Mouse (Mus musculus) inflammation-experienced regulatory T-cells, adult 16 weeks (primary cell): ENCODE measurements around the gene Zdhhc1. TPM values are rescaled to one million over a fixed set of nuclear protein-coding genes. Genes with fewer than 3 reads are reported as not detected.

Source experiments
- polyA plus RNA-seq: library from polyadenylated mRNA; unstranded; fragments of 100-300 nt; shearing (Covaris generic); gene quantifications from one replicate; pipeline ENCODE4 v1.2.1, GENCODE M21; 2017

Gene Zdhhc1
- 3.5 TPM for polyA plus RNA-seq

DNA sequence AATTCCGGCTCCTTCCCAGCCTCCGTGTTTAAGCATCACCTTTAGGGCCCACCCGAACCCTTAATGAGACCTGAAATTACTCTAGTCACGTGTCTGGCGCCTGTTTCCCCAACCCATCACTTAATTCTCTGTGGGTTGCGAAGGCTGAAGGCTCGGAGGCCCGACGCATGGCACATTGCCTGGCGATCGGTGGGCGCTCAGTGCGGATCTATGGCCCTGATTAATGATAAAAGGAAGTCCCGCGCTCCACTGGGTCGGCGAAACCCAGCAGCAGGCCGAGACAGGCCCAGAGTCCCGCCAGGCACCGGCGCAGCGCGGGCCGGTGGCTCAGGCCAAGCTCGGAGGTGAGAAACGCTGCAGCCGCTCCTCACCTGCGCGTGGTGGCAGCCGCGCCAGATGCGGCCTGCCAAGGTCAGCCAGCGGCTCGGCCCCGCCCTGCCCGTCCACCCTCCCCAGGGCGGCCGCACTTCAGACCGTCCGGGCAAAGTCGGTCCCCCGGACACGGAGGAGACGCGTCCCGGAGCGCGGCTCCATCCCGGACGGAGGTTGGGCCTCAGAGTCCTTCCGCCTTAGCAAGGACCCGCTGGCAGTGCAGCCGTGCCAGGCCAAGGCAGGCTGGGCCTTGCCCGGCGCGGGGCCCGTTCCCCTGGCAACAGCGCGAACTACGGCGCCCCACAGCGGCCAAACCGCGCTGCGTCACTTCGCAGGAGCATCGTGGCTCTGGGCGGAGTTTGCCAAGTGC lies at the start of gene Zdhhc1:
TSS of gene Zdhhc1 (minus strand) at position 464 of the 742 bp plus-strand sequence.

DNA sequence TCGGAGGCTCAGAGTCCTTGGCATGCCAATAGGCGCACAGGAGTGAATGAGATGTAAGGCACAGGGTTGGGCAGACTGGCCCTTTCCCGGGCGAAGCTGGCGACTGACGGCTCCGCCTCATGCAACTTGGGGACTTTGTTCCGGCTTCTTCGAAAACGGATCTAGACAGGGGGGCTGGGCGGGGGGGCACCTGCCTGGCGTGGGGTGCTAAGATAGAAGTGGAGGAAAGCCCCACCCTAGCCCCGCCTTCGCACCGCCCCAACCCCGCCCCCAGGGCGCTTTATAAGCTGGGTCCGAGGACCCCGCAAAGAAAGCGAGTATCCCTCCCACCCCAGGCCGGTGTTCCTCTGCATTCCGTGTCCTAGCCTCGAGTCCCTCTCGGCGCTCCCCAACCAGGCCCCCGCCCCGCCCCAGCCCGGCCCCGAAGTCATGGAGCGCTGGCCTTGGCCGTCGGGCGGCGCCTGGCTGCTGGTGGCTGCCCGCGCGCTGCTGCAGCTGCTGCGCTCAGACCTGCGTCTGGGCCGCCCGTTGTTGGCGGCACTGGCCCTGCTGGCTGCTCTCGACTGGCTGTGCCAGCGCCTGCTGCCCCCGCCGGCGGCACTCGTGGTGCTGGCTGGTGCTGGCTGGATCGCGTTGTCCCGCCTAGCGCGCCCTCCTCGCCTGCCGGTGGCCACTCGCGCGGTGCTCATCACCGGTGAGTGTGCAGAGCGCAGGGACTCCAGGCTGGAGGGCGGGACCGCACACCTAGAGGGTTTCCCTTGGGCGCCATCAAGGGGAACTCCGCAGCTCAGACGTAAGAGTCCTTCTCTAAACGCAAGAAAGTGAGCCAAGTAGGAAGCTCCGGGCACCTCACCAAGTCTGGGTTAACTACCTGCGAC lies 22.0 kb upstream of the Zdhhc1 start, which contains the start of gene Hsd11b2:
TSS of gene Hsd11b2 (plus strand) at position 320 of the 878 bp plus-strand sequence.

DNA sequence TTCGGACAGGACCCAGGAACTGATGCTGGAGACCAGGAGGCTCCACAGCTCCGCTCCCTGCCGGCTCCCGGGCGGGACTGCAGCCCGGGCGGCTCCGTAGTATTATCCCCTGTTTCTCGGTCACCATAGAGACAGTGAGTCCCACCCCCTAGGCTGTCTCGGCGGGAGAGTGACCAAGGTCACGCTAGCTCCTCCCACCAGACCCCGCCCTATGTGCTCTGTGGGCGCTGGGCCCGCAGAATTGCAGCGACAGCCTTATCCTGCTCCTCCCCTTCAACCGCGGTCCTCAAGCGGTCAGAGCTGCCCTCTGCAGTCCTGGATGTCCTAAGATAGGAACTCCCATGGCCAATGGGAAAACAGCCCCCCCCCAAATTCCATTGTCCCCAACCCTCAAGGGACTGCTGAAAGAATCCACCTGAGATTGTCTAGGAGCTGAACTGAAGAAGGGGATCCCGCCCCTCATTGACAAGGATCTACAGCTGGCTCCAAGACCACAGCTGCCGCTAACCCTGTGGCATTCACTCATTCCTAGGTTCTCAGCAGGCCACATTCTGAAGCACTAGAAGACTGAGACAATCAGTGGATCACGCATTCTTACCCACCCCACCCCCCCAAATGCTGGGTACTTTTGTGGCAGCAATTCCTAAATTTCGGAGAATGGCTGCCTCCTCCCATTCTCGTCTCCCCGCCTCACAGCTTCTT lies 25.2 kb downstream of the Zdhhc1 start, which contains the start of gene Tppp3:
TSS of gene Tppp3 (minus strand) at position 213 of the 702 bp plus-strand sequence.

Other genes starting within 250 kb of the Zdhhc1 start
- 1.9 TPM for gene B3gnt9, start 241.7 kb downstream of the Zdhhc1 start, polyA plus RNA-seq
- 60.2 TPM for gene Tradd, start 232.3 kb downstream of the Zdhhc1 start, polyA plus RNA-seq
- 27.8 TPM for gene Fbxl8, start 232.3 kb downstream of the Zdhhc1 start, polyA plus RNA-seq
- gene Hsf4, start 227.1 kb downstream of the Zdhhc1 start, polyA plus RNA-seq = 0.38 TPM
- gene Nol3, start 220.8 kb downstream of the Zdhhc1 start, polyA plus RNA-seq = not detected
- 1.8 TPM for gene 4931428F04Rik, start 207.0 kb downstream of the Zdhhc1 start, polyA plus RNA-seq
- gene Exoc3l, start 200.8 kb downstream of the Zdhhc1 start, polyA plus RNA-seq = 2.5 TPM
- 92.2 TPM for gene E2f4, start 199.2 kb downstream of the Zdhhc1 start, polyA plus RNA-seq
- 12.2 TPM for gene Elmo3, start 191.3 kb downstream of the Zdhhc1 start, polyA plus RNA-seq
- gene Lrrc29, start 170.6 kb downstream of the Zdhhc1 start, polyA plus RNA-seq = 3.6 TPM
- gene Tmem208, start 170.5 kb downstream of the Zdhhc1 start, polyA plus RNA-seq = 134 TPM
- 1.3 TPM for gene Fhod1, start 148.9 kb downstream of the Zdhhc1 start, polyA plus RNA-seq
- 0.56 TPM for gene Slc9a5, start 148.1 kb downstream of the Zdhhc1 start, polyA plus RNA-seq
- gene Plekhg4, start 123.6 kb downstream of the Zdhhc1 start, polyA plus RNA-seq = not detected
- gene Kctd19, start 83.4 kb downstream of the Zdhhc1 start, polyA plus RNA-seq = not detected
- not detected for gene Lrrc36, start 83.3 kb downstream of the Zdhhc1 start, polyA plus RNA-seq
- 0.76 TPM for gene Tppp3, start 25.4 kb downstream of the Zdhhc1 start, polyA plus RNA-seq
- gene Hsd11b2, start 21.9 kb upstream of the Zdhhc1 start, polyA plus RNA-seq = not detected
- 42.2 TPM for gene Atp6v0d1, start 69.1 kb upstream of the Zdhhc1 start, polyA plus RNA-seq
- 18.7 TPM for gene Ripor1, start 108.4 kb upstream of the Zdhhc1 start, polyA plus RNA-seq
- gene Ctcf, start 139.7 kb upstream of the Zdhhc1 start, polyA plus RNA-seq = 40.7 TPM
- 1.6 TPM for gene Agrp, start 140.5 kb upstream of the Zdhhc1 start, polyA plus RNA-seq
- gene Carmil2, start 189.4 kb upstream of the Zdhhc1 start, polyA plus RNA-seq = 25.6 TPM
- 92.3 TPM for gene Acd, start 204.2 kb upstream of the Zdhhc1 start, polyA plus RNA-seq
- gene Pard6a, start 204.2 kb upstream of the Zdhhc1 start, polyA plus RNA-seq = 12.3 TPM
- 0.35 TPM for gene 4933405L10Rik, start 210.8 kb upstream of the Zdhhc1 start, polyA plus RNA-seq
- gene Enkd1, start 211.3 kb upstream of the Zdhhc1 start, polyA plus RNA-seq = 3.7 TPM